Mouse (Mus musculus) small intestine, adult 2 months (tissue): ENCODE data around the gene 1810009A15Rik. TPM values are rescaled to one million over a fixed set of nuclear protein-coding genes. Genes with fewer than 3 reads are reported as not detected.
A peak's percentile ranks its signal among the peaks of the same experiment; 100 is the strongest.
"Not testable (repeated sequence)": the region's sequence is repeated elsewhere in the genome, so short reads cannot be mapped to it uniquely, and the experiment has no call there.

Source experiments
- H3K27ac ChIP-seq: fragments of 200-500 bp; 2 replicates; pipeline ENCODE4 v1.5.1; 2012; ENCODE audit warnings: low read depth, low read length, control low read depth, inconsistent platforms; ENCODE audit not compliant: insufficient read depth
- H3K27me3 ChIP-seq: fragments of 200-500 bp; 2 replicates; pipeline ENCODE4 v1.6.1; 2012; ENCODE audit warnings: mild to moderate bottlenecking, moderate library complexity, low read length, inconsistent platforms; ENCODE audit not compliant: control insufficient read depth, insufficient read depth
- H3K36me3 ChIP-seq: fragments of 200-500 bp; 2 replicates; pipeline ENCODE4 v1.6.1; 2012; ENCODE audit warnings: mild to moderate bottlenecking, low read length, control low read depth, inconsistent platforms; ENCODE audit not compliant: control insufficient read depth, insufficient read depth
- H3K4me1 ChIP-seq: fragments of 200-500 bp; 2 replicates; pipeline ENCODE4 v1.6.1; 2012; ENCODE audit warnings: low read length, inconsistent platforms, mixed read lengths; ENCODE audit not compliant: control insufficient read depth, insufficient read depth, insufficient read length
- H3K4me3 ChIP-seq: fragments of 200-500 bp; 2 replicates; pipeline ENCODE4 v1.5.1; 2012; ENCODE audit warnings: low read depth, mild to moderate bottlenecking, control low read depth, inconsistent platforms, low read length, moderate library complexity
- CTCF ChIP-seq: fragments of 200-500 bp; IDR thresholded peaks from 2 replicates; pipeline ENCODE4 v1.5.1; 2012; ENCODE audit warnings: low read depth, mild to moderate bottlenecking, control low read depth, inconsistent platforms, low read length, moderate library complexity, mixed read lengths; ENCODE audit not compliant: insufficient replicate concordance, insufficient read length; ENCODE audit errors: extremely low read depth
- POLR2A ChIP-seq: fragments of 200-500 bp; IDR thresholded peaks from 2 replicates; pipeline ENCODE4 v1.6.1; 2012; ENCODE audit warnings: low read depth, mild to moderate bottlenecking, control low read depth, inconsistent platforms, low read length, moderate library complexity
- WGBS: fragments of 180-500 bp; shearing (Covaris S2); methylation state at CpG from one replicate; pipeline ENCODE4 v1.1.7; 2018; 5-methylcytosine and 5-hydroxymethylcytosine counted together
- polyA plus RNA-seq: library from polyadenylated mRNA; depleted of rRNA; stranded (reverse); fragments of >200 nt; gene quantifications from 2 replicates; pipeline ENCODE4 v1.2.3, GENCODE M21; 2012

Gene 1810009A15Rik
- polyA plus RNA-seq, 1 experiment = 11.4 TPM

- no peak for TF ChIP-seq CTCF
- TF ChIP-seq POLR2A = no peak
- Histone ChIP-seq H3K27ac (no peak overlapping the region), H3K4me3 (no peak overlapping the region), H3K27me3 (no peaks in the 10 kb centered on the region), H3K4me1 (no peaks in the 10 kb centered on the region), H3K36me3 (no peaks in the 10 kb centered on the region)
- 18% methylated on average over 1 of the region's 1 CpGs for WGBS
These were observed 29.6 kb upstream of the 1810009A15Rik start for GRCm38 (mm10) chr19:8859018-8859417.

GRCm38 (mm10) chr19:8864265-8864664, 24.4 kb upstream of the 1810009A15Rik start:
- TF ChIP-seq CTCF = no peak
- no peak for TF ChIP-seq POLR2A
- no peaks in the 10 kb centered on the region for H3K36me3 ChIP-seq
- 76% methylated on average over 6 of the region's 6 CpGs for WGBS
- H3K4me1 ChIP-seq = no peaks in the 10 kb centered on the region
- H3K27ac ChIP-seq = no peak overlapping the region
- H3K27me3 ChIP-seq = no peaks in the 10 kb centered on the region
- no peak overlapping the region for H3K4me3 ChIP-seq

- peaks cover 11% of the 10 kb centered on the region; the same call in 1 of the 2 replicates for H3K4me1 ChIP-seq
- not testable (repeated sequence) for H3K27me3 ChIP-seq, H3K27ac ChIP-seq, H3K4me3 ChIP-seq
- H3K36me3 ChIP-seq = peaks cover 17% of the 10 kb centered on the region
- WGBS = 50% methylated on average over 3 of the region's 3 CpGs
These were observed 18.3 kb upstream of the 1810009A15Rik start for GRCm38 (mm10) chr19:8870381-8870780.

- 11% methylated on average over 9 of the region's 9 CpGs for WGBS
- Histone ChIP-seq H3K4me1 (peaks cover 11% of the 10 kb centered on the region; the same call in 1 of the 2 replicates), H3K36me3 (peaks cover 21% of the 10 kb centered on the region), H3K27me3 (no peaks in the 10 kb centered on the region), H3K4me3 (peak overlapping the region; percentile 87), H3K27ac (peak overlapping the region; percentile 52)
- TF ChIP-seq CTCF (no peak), POLR2A (no peak)
These were observed 17.8 kb upstream of the 1810009A15Rik start for GRCm38 (mm10) chr19:8870838-8871237.

- peaks cover 26% of the 10 kb centered on the region for H3K36me3 ChIP-seq
- peak; percentile 81 for TF ChIP-seq POLR2A
- no peak for TF ChIP-seq CTCF
- under 1% methylated on average over 57 of the region's 59 CpGs for WGBS
- H3K4me1 ChIP-seq = peaks cover 11% of the 10 kb centered on the region; the same call in 1 of the 2 replicates
- no peaks in the 10 kb centered on the region for H3K27me3 ChIP-seq
- peak within 1 kb of the TSS; percentile 68 for H3K27ac ChIP-seq
- peak within 1 kb of the TSS; percentile 87 for H3K4me3 ChIP-seq
These were observed 17.1 kb upstream of the 1810009A15Rik start, which contains the start of gene Ubxn1 for GRCm38 (mm10) chr19:8871267-8872186. TSS of gene Ubxn1 (plus strand) at chr19:8871496.

- Histone ChIP-seq H3K27ac (peak overlapping the region; percentile 68; the same call in 1 of the 2 replicates), H3K4me3 (peak overlapping the region; percentile 87), H3K4me1 (peaks cover 11% of the 10 kb centered on the region; the same call in 1 of the 2 replicates), H3K36me3 (peaks cover 26% of the 10 kb centered on the region), H3K27me3 (no peaks in the 10 kb centered on the region)
- TF ChIP-seq CTCF = no peak
- TF ChIP-seq POLR2A = no peak
- WGBS = 38% methylated on average over 10 of the region's 10 CpGs
These were observed 16.3 kb upstream of the 1810009A15Rik start for GRCm38 (mm10) chr19:8872266-8872840.

- Histone ChIP-seq H3K4me3 (no peak overlapping the region), H3K36me3 (peaks cover 28% of the 10 kb centered on the region), H3K27me3 (no peaks in the 10 kb centered on the region), H3K27ac (no peak overlapping the region), H3K4me1 (peaks cover 8% of the 10 kb centered on the region; the same call in 1 of the 2 replicates)
- 90% methylated on average over 7 of the region's 7 CpGs for whole genome bisulfite sequencing
- TF ChIP-seq POLR2A (no peak), CTCF (no peak)
These were observed 13.6 kb upstream of the 1810009A15Rik start for GRCm38 (mm10) chr19:8875031-8875430.
